Mouse (Mus musculus) adrenal gland, postnatal 4 days (tissue): ENCODE results near the gene Pck1. TPM values are rescaled to one million over a fixed set of nuclear protein-coding genes. Genes with fewer than 3 reads are reported as not detected.
"Not testable (repeated sequence)": the region's sequence is repeated elsewhere in the genome, so short reads cannot be mapped to it uniquely, and the experiment has no call there.

Experiments used
- DNase-seq, 2 experiments: peaks; one replicate each; pipeline ENCODE4 v3.0.0; 2021 to 2022; ENCODE audit warnings: low spot score in 2 of 2, mixed read lengths in 2 of 2
- long read RNA-seq, 2 experiments: library from polyadenylated mRNA; stranded (forward); transcript quantifications; one replicate each; pipeline ENCODE4 v2.0.0; 2021
- total RNA-seq, 2 experiments: library from RNA; stranded (reverse); gene quantifications; 2 replicates each; pipeline ENCODE4 v1.2.3; 2021

Pck1 gene
- 100 to 1,000 TPM; 190 to 200 TPM for total RNA-seq
- long read RNA-seq, experiment 1, transcript Pck1-201 (10 exons, 2,661 nt) = major isoform, 32 of 51 reads
- long read RNA-seq, experiment 1, partial matches to known transcripts = 16 of 51 reads
- long read RNA-seq, experiment 1, other reads (novel, unspliced or antisense) = 3 of 51 reads
- long read RNA-seq, experiment 2, transcript Pck1-201 (10 exons, 2,661 nt) = major isoform, 80 of 118 reads
- long read RNA-seq, experiment 2, partial matches to known transcripts = 22 of 118 reads
- long read RNA-seq, experiment 2, other reads (novel, unspliced or antisense) = 16 of 118 reads

DNA sequence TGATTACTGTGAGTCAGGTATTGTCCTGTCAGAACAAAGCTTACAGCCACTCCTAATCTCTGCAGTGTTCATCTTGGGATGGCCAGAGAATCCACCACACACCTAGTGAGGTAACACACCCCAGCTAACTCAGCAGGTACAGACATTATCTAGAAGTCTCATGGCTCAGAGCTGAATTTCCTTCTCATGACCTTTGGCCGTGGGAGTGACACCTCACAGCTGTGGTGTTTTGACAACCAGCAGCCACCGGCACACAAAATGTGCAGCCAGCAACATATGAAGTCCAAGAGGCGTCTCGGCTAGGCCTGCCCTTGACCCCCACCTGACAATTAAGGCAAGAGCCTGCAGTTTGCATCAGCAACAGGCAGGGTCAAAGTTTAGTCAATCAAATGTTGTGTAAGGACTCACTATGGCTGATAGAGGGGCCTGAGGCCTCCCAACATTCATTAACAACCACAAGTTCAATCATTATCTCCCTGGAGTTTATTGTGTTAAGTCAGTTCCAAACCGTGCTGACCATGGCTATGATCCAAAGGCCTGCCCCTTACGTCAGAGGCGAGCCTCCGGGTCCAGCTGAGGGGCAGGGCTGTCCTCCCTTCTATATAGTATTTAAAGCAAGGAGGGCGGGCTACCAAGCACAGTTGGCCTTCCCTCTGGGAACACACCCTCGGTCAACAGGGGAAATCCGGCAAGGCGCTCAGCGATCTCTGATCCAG is at the start of gene Pck1:
Pck1 (plus strand) TSS at position 613 of the 716 bp plus-strand sequence.
- no peak for DNase-seq

DNA sequence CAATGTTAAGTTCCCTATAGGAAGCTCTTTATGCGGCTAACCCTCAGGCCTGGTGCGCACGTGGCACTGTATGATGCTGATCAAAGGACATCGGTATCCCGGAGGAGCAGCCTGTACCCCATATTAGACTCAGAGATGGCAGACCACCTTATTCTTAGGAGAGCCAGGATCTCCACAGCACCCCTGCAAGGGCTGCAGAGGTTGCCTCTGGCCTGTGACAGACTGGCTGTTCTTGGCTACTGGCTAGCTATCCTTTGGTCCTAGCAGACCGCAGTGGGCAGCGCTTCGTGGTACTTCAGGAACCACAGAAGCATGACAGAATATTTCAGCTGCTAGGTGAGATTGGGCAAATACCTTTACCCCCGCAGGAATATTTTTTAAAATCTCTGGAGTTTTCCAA is 46.4 kb upstream of the Pck1 start:
- DNase-seq = no peak

DNA sequence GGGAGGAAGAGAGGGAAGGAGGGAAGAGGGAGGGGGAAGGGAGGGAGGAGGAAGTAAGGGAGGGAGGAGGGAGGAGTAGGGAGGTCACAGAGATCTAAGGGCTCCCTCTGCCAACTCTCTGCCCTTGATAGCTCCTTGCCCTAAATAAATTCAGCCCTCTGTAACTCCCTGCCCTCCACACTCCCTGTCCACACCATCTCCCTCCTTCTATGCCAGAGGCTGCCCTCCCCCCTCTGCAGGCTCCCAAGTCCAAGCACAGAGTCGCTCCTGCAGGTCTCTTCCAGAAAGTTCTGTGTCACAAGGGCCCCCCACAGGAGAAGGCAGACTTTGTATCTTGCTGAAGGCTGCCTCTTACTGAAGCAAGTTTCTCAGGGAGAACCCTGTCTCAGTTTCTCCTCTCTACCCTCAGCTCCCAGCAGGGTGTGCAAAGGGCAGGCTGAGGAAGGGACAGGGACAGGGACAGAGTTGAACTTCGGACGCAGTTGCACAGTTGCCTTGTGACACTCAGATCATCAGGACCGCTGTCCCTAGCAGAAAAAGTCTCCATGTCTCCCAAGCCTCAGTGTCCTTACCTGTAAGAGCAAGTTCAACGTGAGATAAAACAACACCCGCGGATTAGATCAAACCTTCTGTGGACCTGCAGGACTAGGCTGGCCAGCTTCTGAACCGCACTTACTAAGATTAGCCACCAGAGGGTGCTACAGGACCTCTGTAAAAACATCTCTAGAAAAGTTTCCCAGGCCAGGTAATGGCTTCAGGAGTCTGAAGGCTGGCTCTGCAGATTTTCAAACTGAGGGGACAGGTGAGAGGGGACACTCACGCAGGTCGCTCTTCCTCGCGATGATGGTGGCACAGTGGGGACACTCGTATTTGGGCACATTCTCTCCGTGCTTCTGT is 45.7 kb upstream of the Pck1 start:
- peak in 1 of 2 experiments; percentile 37 for DNase-seq

DNA sequence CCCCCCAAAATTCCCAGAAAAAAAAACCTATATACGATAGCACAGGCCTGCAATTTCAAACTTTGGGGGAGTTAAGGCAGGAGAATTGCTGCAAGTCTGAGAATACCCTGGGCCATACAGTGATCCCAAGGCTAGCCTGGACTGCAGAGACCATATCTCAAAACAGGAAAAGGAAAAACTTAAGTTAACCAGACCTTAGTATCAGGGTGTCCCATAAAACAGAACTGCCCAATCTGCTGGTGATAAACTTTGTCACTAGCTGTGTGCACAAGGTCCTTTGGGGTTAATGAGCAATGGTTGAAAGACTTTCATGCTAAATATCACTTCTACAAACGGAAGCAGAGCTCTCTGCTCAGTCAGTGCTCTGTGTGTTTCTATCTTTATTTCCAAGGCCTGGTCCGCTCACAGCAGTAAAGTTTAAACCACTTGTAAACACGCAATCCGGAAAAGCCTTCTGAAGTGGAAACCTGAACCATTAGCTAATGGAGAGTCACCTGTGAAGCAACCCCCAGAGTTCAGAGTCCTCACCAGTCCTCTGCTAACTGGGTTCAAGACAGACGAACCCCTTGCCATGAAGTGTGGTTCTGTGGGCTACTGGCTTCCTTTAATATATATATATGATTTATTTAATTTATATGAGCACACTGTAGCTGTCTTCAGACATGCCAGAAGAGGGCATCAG is 44.2 kb upstream of the Pck1 start:
- no peak for DNase-seq

DNA sequence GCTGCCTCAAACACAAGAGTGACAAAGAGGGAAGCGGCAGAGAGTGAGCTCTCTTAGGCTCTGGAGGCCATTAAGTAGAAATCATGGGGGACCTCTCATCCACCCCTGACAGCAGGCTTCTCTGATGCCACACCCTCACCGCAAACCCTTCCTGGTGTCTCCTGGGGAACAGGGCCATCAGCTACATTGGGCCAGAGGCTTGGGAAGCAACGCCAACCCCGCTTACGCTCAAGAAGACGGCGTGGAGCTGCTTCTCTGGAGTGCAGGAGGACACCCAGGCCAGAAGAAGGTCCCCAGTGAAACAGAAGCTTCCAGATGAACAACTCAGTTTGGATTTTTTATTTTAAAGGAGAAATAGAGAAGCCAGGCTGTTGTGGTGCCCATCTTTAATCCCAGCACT is 43.3 kb upstream of the Pck1 start:
- no peak for DNase-seq

DNA sequence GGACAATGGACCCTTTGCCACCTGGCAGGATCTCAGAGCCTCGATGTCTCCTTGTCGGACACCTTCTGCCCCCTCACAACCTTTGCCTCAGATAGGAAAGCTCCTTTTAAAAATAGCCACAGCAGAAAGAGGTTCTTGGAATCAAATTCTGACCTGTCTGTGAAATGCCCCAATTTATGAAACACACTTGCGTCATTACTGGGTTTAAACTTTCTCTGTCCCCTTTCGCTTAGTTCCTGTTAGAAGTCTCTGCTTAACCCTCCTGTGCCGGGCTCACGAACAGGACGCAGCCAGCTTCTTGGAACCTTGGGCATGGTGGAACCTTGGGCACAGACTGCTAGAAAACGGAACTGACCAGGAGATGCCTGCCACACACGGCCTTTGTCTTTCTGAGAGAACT is 42.3 kb upstream of the Pck1 start:
- DNase-seq = no peak

DNA sequence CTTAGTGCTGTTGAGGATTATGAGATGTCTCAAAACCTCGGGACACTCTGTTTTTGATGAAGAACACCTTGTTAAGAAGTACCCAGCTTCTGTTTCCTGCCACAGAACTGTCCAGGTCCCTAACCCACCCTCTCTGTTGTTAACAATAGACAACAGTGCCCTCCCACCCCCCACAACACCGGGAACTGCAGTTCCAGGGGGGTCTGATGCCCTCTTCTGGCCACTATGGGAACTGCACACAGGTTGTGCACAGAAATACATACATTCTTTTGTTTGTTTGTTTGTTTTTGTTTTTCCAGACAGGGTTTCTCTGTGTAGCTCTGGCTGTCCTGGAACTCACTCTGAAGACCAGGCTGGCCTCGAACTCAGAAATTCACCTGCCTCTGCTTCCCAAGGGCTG is 39.1 kb upstream of the Pck1 start:
- not testable (repeated sequence) for DNase-seq

DNA sequence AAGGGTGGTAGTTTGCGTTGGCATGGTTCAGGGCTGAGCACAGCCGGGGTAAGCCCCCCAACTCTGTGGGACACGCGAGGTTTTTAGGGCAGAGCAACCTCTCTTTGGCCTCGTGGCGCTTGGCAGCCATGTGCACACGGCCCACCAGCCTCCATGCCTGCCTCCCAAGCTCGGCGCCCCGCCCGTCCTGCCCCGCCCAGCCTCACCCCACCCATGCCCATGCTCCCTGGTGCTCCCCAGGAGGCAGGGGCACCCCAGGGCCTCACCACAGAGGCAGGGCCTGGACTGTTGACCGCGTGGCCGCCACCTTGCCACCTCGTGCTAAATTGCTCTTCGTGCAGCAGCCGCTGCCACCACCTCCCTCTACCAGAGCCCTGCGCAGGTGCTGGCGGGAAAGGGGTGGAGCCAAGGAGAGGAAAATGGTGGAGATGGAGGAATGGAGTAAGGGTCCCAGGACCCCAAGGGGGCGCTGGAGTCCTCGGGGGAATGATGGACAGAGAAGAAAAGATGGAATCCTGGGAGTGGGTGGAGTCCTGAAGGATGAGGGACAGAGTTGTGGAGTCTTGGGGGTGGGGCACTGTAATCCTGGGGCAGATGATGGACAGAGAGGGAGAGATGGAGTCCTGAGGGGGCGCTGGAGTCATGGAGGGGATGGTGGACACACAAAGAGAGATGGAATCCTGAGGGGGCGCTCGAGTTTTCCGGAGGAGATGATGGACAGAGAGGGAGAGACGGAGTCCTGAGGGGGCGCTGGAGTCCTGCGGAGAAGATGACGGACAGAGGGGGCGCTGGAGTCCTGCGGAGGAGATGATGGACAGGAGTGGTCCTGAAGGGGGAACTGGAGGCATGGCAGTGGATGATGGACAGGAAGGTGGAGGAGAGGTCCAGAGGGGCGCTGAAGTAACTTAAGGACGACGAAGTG is 33.6 kb upstream of the Pck1 start, which contains the start of gene Ctcfl:
Ctcfl (minus strand) TSS at position 503 of the 922 bp plus-strand sequence.
- no peak for DNase-seq

DNA sequence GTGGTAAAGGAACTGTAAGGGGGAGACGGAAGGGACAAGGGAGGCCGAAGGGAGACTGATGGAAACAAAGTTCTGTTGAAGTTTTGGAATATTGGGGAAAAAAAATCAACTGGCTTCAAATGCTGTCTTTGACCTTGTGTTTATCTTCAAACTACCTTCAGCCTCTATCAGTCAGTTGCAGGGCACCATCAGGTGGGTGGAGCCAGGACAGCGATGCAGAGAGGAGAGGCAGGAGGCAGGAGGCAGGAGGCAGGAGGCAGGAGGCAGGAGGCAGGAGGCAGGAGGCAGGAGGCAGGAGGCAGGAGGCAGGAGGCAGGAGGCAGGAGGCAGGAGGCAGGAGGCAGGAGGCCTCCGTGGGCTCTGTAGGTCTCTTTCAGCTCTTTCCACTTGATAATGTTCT is 32.7 kb upstream of the Pck1 start:
- DNase-seq = not testable (repeated sequence)

DNA sequence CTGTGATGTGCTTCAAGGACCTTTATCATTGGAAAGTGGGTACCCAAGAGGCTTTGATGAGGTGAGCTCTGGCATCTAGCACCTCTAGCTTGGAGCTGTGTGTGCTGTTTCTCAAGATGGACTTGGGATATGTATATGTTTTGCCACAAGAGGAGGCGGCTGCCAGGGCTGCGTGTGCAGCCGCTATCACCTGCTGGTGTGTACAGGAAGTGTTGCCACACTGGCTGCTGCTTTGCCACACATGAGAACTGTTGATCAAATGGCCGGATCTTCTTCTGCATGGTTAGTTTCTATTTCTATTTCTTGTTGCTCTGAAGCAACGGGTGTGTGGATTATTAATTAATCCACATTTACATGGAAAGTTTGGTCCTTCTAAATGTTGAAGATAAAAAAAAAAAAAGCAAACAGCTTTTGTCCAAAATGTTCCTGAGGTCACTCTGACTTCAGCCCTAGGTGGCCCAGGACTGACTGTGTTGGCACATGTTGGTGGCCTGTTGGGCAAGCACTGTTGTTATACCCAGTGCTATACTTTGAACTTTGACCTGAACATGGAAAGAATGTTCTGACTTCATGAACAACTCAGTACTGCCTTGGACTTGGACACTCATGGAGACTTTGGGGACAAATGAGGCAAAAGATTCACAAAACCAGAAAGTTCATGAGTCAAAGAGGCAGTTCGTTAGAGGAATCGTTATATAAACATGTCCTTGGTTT is 28.7 kb upstream of the Pck1 start:
- no peak for DNase-seq

DNA sequence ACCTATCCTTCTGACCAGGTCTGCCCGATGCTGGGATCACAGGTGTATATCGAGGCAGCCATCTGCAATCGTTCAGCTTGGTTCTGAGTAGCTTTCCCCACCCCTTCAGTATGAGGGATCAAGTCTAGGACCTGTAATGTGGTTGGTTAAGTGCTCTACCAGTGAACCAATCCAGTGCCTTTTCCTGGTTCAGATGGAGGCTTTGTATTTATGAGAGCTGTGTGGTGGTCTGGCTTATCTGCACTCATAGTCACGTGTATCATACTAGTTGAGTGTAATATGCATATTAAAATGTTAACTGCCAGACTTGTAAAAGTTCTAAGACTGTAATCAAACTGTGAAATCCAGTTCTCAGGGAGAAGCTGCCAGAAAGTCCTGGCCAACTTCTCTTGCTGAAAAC is 26.5 kb upstream of the Pck1 start:
- no peak for DNase-seq

DNA sequence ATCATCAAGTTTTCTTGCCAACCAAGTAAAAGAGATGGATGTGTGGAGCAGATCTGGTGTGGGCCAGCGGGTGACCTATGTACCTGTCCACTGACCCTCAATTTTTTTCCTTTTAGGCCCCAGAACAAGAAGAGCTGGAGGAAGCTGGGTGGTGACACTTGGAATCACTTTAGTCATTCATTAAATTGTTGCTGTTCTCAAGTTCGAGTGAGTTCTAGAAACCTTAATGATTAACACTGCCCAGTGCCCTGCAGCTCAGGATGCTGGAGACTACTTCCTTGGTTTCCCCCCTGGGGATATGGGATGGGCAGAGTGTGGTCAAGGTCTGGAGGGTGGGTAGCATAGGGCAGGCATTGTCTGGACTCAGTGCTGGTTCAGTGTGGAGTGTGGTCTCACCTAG is 23.7 kb upstream of the Pck1 start:
- DNase-seq = no peak

DNA sequence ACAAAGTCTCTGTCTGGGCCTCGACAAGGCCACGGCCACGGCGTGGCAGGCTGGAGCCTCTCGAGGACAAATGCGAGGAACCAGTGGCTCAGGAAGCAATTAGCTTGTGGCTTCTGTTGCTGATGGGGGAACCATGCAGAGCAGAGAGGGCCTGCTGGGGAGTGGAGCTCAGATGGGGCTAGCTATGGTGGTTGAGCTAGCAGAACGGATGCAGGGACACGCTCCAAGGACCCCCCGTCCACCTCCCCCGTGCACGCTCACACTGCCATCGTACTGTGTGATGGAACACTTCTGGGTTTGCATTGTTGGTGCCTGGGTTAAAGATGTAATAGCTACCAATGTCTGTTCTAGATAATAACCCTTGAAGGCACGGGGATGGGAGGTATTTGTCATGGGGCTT is 20.6 kb upstream of the Pck1 start:
- no peak for DNase-seq

DNA sequence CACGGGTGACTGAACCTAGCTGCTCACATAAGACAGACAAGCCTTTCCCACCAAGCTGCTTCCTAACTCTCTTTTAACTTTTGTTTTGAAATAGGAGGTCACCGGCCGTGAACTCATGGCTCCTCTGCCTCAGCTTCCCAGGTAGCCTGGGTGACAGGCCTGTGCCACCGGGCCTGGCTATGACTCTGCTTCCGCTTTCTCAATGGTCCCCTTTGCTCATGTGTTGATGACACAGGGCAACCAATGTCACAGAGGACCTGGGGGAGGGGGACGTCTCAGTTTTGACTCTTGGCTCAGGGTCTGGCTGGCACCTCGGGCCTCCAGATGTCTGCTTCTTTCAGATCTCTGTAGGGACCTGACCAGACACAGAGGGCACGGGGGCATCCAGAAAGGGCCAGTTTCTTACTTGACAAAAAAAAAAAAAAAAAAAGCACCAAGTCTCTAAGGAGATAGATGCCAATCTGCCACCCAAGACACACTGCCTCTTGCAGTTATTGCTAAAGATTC is 20.0 kb upstream of the Pck1 start:
- no peak for DNase-seq

DNA sequence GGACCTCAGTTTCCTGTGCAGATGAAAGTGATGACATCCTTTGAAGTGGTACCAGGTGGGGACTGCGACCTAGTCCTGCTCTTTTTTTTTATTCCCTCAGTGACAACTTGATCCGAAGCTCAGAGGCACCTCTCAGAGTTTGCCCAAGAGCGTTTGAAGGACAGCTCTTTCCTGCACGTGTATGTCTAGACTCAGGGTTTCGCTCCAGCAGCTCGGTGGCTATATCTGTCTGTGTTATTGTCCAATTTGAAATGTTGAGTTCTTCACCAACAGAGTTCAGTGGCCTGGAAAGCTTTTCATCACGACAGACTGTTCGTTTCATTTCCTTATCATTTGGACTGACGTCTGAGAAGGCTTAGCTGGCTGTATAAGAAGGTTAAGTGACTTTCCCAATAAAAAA is 18.2 kb upstream of the Pck1 start:
- no peak for DNase-seq

DNA sequence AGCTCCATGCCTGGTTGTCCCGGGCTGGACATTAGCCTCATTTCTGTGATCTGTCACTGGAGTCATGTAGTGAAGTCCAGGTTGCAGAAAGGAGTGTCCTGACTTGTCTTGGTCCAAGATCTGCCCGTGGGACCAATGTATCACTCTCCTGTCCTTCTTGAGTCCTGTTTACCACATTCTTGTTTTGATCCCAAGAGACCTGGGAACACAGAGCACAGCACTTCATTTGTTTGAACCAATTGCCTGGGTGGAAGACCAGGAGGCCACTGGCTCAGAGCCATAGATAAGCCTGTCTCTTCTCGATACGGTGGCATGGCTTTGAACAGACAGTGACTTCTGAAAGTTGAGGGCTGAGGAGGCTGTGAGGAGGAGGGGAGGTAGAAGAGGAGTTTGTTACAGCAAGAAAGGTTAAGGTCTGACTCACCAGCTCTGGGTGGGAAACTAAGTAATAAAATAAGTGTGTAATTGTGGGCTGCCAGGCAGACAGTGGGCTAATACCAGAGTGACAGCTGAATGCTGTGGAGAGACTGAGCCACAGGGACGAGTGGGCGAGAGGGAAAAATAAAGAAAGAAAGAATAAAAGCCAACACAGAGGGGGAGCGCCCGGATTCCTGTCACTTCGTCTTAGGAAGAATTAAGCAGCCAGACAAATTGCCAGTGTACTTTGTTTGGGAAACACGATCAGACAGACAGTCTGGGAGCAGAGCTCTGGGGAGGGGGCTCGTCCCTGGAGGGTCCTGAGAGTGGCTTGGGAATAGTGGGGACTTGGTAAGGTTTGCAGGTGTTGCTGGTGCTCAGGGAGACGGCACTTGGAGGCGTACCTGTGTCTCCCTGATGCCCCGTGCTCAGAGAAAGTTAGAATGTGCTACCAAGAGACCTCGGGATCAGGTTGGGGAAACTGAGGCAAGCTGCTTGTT is 14.3 kb upstream of the Pck1 start:
- no peak for DNase-seq

DNA sequence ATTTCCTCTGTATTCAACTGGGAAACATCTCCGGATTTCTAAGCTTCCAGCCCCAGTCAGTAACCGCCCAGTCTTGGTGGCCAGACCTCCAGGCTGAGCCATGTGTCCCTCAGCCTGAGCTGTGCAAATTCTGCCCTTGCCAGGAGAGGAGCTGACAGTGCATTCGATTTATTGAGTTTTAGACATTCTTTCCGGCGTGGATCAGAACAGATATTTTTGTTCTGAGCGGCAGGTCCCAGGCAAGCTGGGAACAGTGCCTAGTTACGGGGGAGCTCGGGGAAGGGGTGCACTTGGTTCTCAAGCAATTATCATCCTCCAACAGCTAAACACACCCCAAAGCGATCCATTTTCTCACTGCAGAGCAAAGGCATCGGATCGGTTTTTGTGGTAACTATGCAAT is 9.2 kb upstream of the Pck1 start:
- DNase-seq = no peak

DNA sequence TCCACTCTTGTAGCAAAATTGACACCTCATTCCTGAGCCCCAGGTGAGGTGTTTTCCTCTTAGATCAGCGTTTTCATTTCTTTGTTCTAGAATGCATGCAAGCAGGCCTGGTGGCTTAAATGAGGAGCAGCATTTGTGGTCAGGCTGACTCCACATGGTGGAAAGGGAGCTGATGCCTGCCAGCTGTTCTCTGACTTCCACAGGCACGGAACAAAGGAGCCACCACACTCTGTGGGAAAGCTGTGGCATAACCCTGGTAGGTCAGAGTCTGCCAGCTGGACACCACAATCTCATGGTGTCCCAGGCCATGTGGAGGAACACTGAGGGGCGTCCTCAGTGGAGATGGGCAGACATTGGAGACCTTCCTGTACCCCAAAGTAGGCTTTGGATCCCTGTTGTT is 7.0 kb upstream of the Pck1 start:
- no peak for DNase-seq
